Mouse (Mus musculus): ENCODE results near the gene Klhdc1. TPM values are rescaled to one million over a fixed set of nuclear protein-coding genes. Genes with fewer than 3 reads are reported as not detected.

The Klhdc1 gene
- polyA plus RNA-seq, 2 experiments = 4.1 to 9.5 TPM

- Histone ChIP-seq H3K27ac (replicated peaks; ENCODE audit: low read depth, low read length) (no peak overlapping the region), H3K4me2 (replicated peaks; ENCODE audit: low read depth, low read length, severe bottlenecking) (no peak overlapping the region), H3K4me3 (replicated peaks; ENCODE audit: low read length) (no peak overlapping the region), H3K9ac (ENCODE audit: low read depth, low read length, severe bottlenecking) (no peak overlapping the region), H3K27me3 (ENCODE audit: control insufficient read depth, insufficient read depth, low read length) (no peaks in the 10 kb centered on the region), H3K4me1 (ENCODE audit: control insufficient read depth, insufficient read depth, low read length) (no peaks in the 10 kb centered on the region), H3K9me3 (ENCODE audit: control insufficient read depth, low read length) (no peaks in the 10 kb centered on the region), H3K36me3 (ENCODE audit: control insufficient read depth, insufficient read depth, low read length) (no peaks in the 10 kb centered on the region)
- DNase-seq (ENCODE audit: low spot score) = no peak
- WGBS = 86% methylated on average over 8 of the region's 8 CpGs
- no peak for TF ChIP-seq POLR2A (IDR thresholded peaks at IDR 0.05; ENCODE audit: borderline replicate concordance, extremely low read depth, insufficient read depth, insufficient read length)
- ATAC-seq (ENCODE audit: low FRiP score, low read depth) = no peak
Measured at GRCm38 (mm10) chr12:69287535-69287934, 46.6 kb downstream of the Klhdc1 start.

- Histone ChIP-seq H3K9ac (ENCODE audit: low read depth, low read length, severe bottlenecking) (no peak overlapping the region), H3K4me3 (replicated peaks; ENCODE audit: low read length) (no peak overlapping the region), H3K9me3 (ENCODE audit: control insufficient read depth, low read length) (no peaks in the 10 kb centered on the region), H3K4me1 (ENCODE audit: control insufficient read depth, insufficient read depth, low read length) (no peaks in the 10 kb centered on the region), H3K27me3 (ENCODE audit: control insufficient read depth, insufficient read depth, low read length) (no peaks in the 10 kb centered on the region), H3K36me3 (ENCODE audit: control insufficient read depth, insufficient read depth, low read length) (no peaks in the 10 kb centered on the region), H3K27ac (replicated peaks; ENCODE audit: low read depth, low read length) (no peak overlapping the region), H3K4me2 (replicated peaks; ENCODE audit: low read depth, low read length, severe bottlenecking) (no peak overlapping the region)
- no peak for DNase-seq (ENCODE audit: low spot score)
- no peak for ATAC-seq (ENCODE audit: low FRiP score, low read depth)
- whole genome bisulfite sequencing = 82% methylated on average over 9 of the region's 9 CpGs
- TF ChIP-seq POLR2A (IDR thresholded peaks at IDR 0.05; ENCODE audit: borderline replicate concordance, extremely low read depth, insufficient read depth, insufficient read length) = no peak
Measured at GRCm38 (mm10) chr12:69288699-69289098, 47.7 kb downstream of the Klhdc1 start.

GRCm38 (mm10) chr12:69292401-69292800 is 51.4 kb downstream of the Klhdc1 start:
- ATAC-seq (ENCODE audit: low FRiP score, low read depth) (no peak), DNase-seq (ENCODE audit: low spot score) (no peak)
- Histone ChIP-seq H3K4me2 (replicated peaks; ENCODE audit: low read depth, low read length, severe bottlenecking) (no peak overlapping the region), H3K9me3 (ENCODE audit: control insufficient read depth, low read length) (no peaks in the 10 kb centered on the region), H3K4me1 (ENCODE audit: control insufficient read depth, insufficient read depth, low read length) (peaks cover 4% of the 10 kb centered on the region; the same call in 1 of the 2 replicates), H3K9ac (ENCODE audit: low read depth, low read length, severe bottlenecking) (no peak overlapping the region), H3K27me3 (ENCODE audit: control insufficient read depth, insufficient read depth, low read length) (no peaks in the 10 kb centered on the region), H3K36me3 (ENCODE audit: control insufficient read depth, insufficient read depth, low read length) (no peaks in the 10 kb centered on the region), H3K27ac (replicated peaks; ENCODE audit: low read depth, low read length) (no peak overlapping the region), H3K4me3 (replicated peaks; ENCODE audit: low read length) (no peak overlapping the region)
- no peak for TF ChIP-seq POLR2A (IDR thresholded peaks at IDR 0.05; ENCODE audit: borderline replicate concordance, extremely low read depth, insufficient read depth, insufficient read length)
- 86% methylated on average over 6 of the region's 6 CpGs for WGBS

GRCm38 (mm10) chr12:69293815-69294214 is 52.8 kb downstream of the Klhdc1 start:
- Histone ChIP-seq H3K27ac (replicated peaks; ENCODE audit: low read depth, low read length) (no peak overlapping the region), H3K36me3 (ENCODE audit: control insufficient read depth, insufficient read depth, low read length) (no peaks in the 10 kb centered on the region), H3K4me1 (ENCODE audit: control insufficient read depth, insufficient read depth, low read length) (peaks cover 10% of the 10 kb centered on the region), H3K27me3 (ENCODE audit: control insufficient read depth, insufficient read depth, low read length) (no peaks in the 10 kb centered on the region), H3K4me2 (replicated peaks; ENCODE audit: low read depth, low read length, severe bottlenecking) (no peak overlapping the region), H3K9ac (ENCODE audit: low read depth, low read length, severe bottlenecking) (no peak overlapping the region), H3K9me3 (ENCODE audit: control insufficient read depth, low read length) (no peaks in the 10 kb centered on the region), H3K4me3 (replicated peaks; ENCODE audit: low read length) (no peak overlapping the region)
- no peak for TF ChIP-seq POLR2A (IDR thresholded peaks at IDR 0.05; ENCODE audit: borderline replicate concordance, extremely low read depth, insufficient read depth, insufficient read length)
- WGBS = 55% methylated on average over 2 of the region's 2 CpGs
- ATAC-seq (ENCODE audit: low FRiP score, low read depth) (no peak), DNase-seq (ENCODE audit: low spot score) (no peak)

- no peak for TF ChIP-seq POLR2A (IDR thresholded peaks at IDR 0.05; ENCODE audit: borderline replicate concordance, extremely low read depth, insufficient read depth, insufficient read length)
Measured at GRCm38 (mm10) chr12:69294936-69295335, 54.0 kb downstream of the Klhdc1 start.

GRCm38 (mm10) chr12:69295651-69296050 is 54.7 kb downstream of the Klhdc1 start:
- 75% methylated on average over 4 of the region's 4 CpGs for WGBS
- peaks cover 12% of the 10 kb centered on the region for H3K36me3 ChIP-seq (ENCODE audit: control insufficient read depth, insufficient read depth, low read length)
- no peaks in the 10 kb centered on the region for H3K9me3 ChIP-seq (ENCODE audit: control insufficient read depth, low read length)
- no peak for ATAC-seq (ENCODE audit: low FRiP score, low read depth)
- H3K4me1 ChIP-seq (ENCODE audit: control insufficient read depth, insufficient read depth, low read length) = peaks cover 18% of the 10 kb centered on the region
- peak overlapping the region; percentile 94; the same call in 1 of the 2 replicates for H3K9ac ChIP-seq (ENCODE audit: low read depth, low read length, severe bottlenecking)
- 0 out of 2 replicates have a peak overlapping the region, but pooled peaks have one; percentile 93 for H3K27ac ChIP-seq (replicated peaks; ENCODE audit: low read depth, low read length)
- peak overlapping the region; percentile 60 for H3K4me2 ChIP-seq (replicated peaks; ENCODE audit: low read depth, low read length, severe bottlenecking)
- TF ChIP-seq POLR2A (IDR thresholded peaks at IDR 0.05; ENCODE audit: borderline replicate concordance, extremely low read depth, insufficient read depth, insufficient read length) = no peak
- H3K4me3 ChIP-seq (replicated peaks; ENCODE audit: low read length) = peak overlapping the region; percentile 77
- no peaks in the 10 kb centered on the region for H3K27me3 ChIP-seq (ENCODE audit: control insufficient read depth, insufficient read depth, low read length)
- DNase-seq (ENCODE audit: low spot score) = no peak

More at GRCm38 (mm10) chr12:69294936-69295335, 54.0 kb downstream of the Klhdc1 start:
- H3K9me3 ChIP-seq (ENCODE audit: control insufficient read depth, low read length) = no peaks in the 10 kb centered on the region
- H3K4me1 ChIP-seq (ENCODE audit: control insufficient read depth, insufficient read depth, low read length) = peaks cover 18% of the 10 kb centered on the region
- H3K36me3 ChIP-seq (ENCODE audit: control insufficient read depth, insufficient read depth, low read length) = peaks cover 6% of the 10 kb centered on the region
- no peak overlapping the region for H3K27ac ChIP-seq (replicated peaks; ENCODE audit: low read depth, low read length)
- no peak overlapping the region for H3K9ac ChIP-seq (ENCODE audit: low read depth, low read length, severe bottlenecking)
- WGBS = 86% methylated on average over 2 of the region's 2 CpGs
- H3K4me3 ChIP-seq (replicated peaks; ENCODE audit: low read length) = no peak overlapping the region
- H3K27me3 ChIP-seq (ENCODE audit: control insufficient read depth, insufficient read depth, low read length) = no peaks in the 10 kb centered on the region
- ATAC-seq (ENCODE audit: low FRiP score, low read depth) (no peak), DNase-seq (ENCODE audit: low spot score) (no peak)
- no peak overlapping the region for H3K4me2 ChIP-seq (replicated peaks; ENCODE audit: low read depth, low read length, severe bottlenecking)

Data from limb, embryonic 14.5 days (tissue).